Mouse (Mus musculus) left cerebral cortex, postnatal 4 days (tissue): ENCODE data around the gene Atp2b1. TPM values are rescaled to one million over a fixed set of nuclear protein-coding genes. Genes with fewer than 3 reads are reported as not detected.

Source experiments
- DNase-seq: peaks from one replicate; pipeline ENCODE4 v3.0.0-alpha.2; 2022
- intact Hi-C: fragments of 180-260 bp; cut with DNase I; formaldehyde crosslinking; loops from one replicate; pipeline ENCODE4 v1.15.1; 2025
- total RNA-seq, 2 experiments: library from RNA; stranded (reverse); gene quantifications; 2 replicates each; pipeline ENCODE4 v1.2.3; 2021

Atp2b1 gene
- total RNA-seq, 2 experiments from 2014 or later = 448 to 466 TPM

- peak; percentile 56 for DNase-seq
- intact Hi-C loops = loop anchor here (5.0 to 10.0 kb wide), 2 partner anchors 1071 to 1198 kb away; no protein-coding TSS in a partner anchor
These were observed 1.3 kb downstream of the Atp2b1 start for GRCm38 (mm10) chr10:98915398-98915931.

- intact Hi-C loops = loop anchor here (5.0 to 10.0 kb wide), 2 partner anchors 1071 to 1199 kb away; no protein-coding TSS in a partner anchor
- peak; percentile 32 for DNase-seq
These were observed 2.0 kb downstream of the Atp2b1 start for GRCm38 (mm10) chr10:98916011-98916780.

DNA sequence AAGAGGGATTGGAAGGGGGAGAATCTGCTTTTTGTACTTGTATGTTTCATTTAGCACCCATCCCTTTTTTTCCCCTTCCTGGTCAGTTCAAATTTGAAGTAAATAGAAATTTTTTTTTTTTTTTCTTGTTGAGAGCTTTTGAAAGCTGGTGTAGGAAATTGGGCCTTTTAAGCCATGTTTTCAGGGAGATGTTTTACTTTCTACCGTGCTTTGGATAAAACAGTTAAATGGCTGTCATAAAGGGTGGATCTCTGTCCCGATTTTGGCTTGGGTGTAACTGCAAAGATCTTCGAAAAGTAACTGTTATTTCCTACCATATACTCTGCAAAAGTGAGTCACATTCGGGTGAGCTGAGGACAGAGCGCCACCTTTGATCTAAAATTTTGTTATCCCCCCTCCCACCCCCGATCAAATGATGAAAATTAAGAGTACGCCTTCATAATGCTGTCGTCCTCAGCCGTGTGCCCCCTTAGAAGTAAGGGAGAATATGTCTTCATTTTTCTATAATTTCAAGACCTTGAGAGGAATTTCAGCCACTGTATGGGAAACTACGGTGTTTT, 2.7 kb downstream of the Atp2b1 start:
- intact Hi-C loops = loop anchor here (5.0 to 10.0 kb wide), 2 partner anchors 1072 to 1200 kb away; no protein-coding TSS in a partner anchor
- DNase-seq = no peak

- no peak for DNase-seq
- intact Hi-C loops = no loop called here
These were observed 10.9 kb downstream of the Atp2b1 start for GRCm38 (mm10) chr10:98925081-98925480.

DNA sequence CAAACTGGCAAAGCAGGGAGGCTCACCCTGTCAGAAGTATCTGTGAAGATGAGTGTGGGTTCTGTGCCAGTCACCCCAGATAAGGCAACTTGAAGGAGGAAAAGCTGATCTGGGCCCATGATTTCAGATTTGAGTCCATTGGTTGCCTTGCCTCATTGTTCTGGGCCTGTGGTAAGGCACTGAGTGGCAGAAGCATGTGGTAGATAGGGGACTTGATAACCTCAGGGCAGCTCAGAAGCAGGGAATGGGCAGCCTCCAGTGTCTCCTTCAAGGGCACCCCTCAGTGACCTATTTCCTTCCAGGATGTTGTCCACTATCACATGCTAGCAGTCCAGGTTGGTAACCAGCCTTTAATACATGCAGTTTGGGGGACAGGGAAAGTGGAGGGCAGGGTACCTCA, 12.8 kb downstream of the Atp2b1 start:
- DNase-seq = no peak
- intact Hi-C loops = no loop called here

DNA sequence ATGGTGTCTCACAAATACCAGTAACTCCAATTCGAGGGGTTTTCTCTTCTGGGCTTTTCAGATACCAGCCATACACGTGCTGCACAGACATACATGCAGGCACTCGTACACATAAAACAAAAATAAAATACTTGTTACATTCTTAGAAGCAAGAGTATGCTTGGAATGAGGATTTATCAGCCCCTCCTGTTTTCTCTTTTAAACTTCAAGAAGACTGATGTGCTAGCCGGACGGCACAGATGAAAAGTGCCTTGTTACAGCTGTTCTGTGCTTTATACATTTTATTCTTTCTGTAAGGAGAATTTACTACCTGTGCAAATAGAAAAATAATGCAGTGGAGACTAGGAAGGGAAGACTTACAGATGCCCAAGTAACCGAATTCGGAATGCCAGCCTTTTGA, 15.2 kb downstream of the Atp2b1 start:
- no peak for DNase-seq
- intact Hi-C loops = no loop called here

GRCm38 (mm10) chr10:98930143-98930542, 15.9 kb downstream of the Atp2b1 start:
- DNase-seq = no peak
- intact Hi-C loops = no loop called here

- DNase-seq = no peak
- intact Hi-C loops = no loop called here
These were observed 25.9 kb downstream of the Atp2b1 start for GRCm38 (mm10) chr10:98940137-98940536.

DNA sequence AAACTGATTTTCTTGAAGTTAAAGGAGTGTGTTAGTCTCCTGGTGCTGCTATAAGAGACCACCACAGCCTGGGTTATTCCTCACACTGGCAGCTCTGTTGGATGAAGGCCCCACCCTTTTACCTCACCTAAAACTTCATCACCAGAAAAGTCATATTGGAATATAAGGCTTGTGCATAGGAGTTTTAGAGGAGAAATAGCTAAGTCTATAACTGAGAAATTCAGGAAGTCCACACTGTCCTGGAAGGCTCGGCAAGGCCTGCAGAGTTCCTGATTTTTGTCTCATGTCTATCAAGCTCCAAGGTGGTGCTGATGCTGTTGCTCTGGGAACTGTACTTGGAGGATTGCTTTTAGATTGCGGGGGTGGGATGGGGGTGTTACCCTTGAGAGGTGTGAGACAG, 26.6 kb downstream of the Atp2b1 start:
- no peak for DNase-seq
- intact Hi-C loops = no loop called here

DNA sequence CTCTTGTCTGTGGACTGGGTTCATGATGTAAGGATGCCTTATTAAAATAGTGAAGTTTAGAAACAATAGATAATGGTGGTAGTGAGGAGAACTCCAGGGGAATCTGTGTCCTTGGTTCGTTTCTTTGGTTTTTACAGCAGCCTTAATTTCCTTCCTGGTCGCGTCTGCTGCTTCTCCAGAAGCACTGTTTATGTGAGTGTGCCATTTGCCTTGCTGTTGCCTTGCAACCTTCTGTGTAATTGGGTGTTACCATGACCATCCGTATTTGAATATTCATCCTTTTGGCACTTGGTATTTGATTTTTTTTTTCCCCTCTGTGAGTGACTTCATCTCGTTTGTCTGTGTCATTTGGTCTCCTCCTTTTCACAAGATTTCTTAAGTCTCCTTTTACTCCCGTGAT, 27.8 kb downstream of the Atp2b1 start:
- intact Hi-C loops = no loop called here
- DNase-seq = no peak

DNA sequence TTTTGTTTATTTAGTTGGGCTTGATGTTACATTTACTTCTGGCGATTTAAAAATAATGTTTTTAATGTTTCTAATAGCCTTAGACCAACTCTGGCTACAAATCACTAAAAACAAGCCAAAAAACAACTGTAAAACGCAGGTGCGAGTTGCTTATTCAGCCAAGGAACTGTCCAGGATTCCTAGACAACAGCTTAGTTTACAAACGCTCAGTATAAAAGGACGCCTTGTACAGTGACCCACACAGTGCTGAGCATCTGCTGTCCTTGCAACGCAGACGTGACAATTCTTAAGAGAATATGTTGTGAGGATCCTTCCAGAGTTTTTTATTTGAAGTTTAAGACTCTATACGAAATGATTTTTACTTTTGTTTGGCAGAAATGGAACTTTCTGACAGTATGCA, 28.8 kb downstream of the Atp2b1 start:
- no peak for DNase-seq
- intact Hi-C loops = no loop called here

- no peak for DNase-seq
- intact Hi-C loops = no loop called here
These were observed 29.7 kb downstream of the Atp2b1 start for GRCm38 (mm10) chr10:98943894-98944293.

GRCm38 (mm10) chr10:98946031-98946791, 32.0 kb downstream of the Atp2b1 start:
- DNase-seq = no peak

DNA sequence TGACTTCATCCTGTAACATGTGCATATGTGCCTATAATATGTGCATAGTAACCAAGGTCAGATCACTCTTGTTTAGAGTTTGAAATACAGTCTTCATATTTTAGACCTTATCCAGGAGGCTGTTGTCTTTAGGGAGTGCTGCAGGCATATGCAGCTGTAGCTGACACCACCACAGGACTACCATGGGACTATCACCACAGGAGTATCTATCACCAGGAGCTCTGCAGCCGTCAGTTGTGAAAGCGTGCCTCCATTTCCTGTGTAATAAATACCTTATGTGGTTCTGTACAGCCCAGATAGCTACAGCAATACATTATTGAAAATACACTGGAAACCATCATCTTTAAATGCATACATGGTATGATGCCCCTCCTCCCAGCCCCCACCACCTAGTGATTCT, 33.0 kb downstream of the Atp2b1 start:
- intact Hi-C loops = no loop called here
- DNase-seq = no peak

More at GRCm38 (mm10) chr10:98946031-98946791, 32.0 kb downstream of the Atp2b1 start:
- intact Hi-C loops = no loop called here

DNA sequence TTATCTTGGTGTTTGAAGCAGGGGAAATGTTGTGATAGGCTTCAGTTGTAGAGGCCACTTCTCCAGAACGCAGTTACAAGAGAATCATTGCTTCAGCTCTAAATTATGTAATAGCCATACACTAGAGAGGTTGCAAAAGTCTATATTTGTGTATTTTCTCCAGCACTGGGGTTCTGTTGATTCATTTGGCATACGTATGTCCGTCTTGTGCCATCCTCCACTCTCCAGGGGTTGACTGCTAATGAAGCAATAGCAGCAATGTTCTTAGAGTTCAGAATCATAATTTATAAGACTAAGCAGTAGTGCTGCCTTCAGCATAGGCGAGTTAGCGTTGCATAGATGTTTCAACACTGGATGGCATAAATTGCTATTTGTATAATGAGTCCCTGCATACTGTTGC, 33.9 kb downstream of the Atp2b1 start:
- intact Hi-C loops = no loop called here
- DNase-seq = no peak

DNA sequence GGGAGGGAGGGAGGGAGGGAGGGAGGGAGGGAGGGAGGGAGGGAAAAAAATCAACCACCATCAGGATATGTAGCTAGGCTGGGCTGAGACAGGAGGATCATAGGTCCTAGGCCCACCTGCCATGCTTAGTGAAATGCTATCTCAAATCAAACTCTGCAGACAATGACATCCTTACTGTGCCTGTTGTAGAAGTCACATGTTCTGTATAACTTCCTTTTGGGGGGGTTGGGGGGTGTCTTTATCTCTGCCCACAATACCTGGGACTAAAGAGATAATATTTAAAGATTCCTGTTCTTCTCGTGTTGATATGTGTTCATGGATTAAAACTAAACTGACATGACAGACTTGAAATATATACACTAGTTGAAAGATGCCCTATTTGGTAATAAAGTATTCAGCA, 35.5 kb downstream of the Atp2b1 start:
- intact Hi-C loops = no loop called here
- DNase-seq = no peak

DNA sequence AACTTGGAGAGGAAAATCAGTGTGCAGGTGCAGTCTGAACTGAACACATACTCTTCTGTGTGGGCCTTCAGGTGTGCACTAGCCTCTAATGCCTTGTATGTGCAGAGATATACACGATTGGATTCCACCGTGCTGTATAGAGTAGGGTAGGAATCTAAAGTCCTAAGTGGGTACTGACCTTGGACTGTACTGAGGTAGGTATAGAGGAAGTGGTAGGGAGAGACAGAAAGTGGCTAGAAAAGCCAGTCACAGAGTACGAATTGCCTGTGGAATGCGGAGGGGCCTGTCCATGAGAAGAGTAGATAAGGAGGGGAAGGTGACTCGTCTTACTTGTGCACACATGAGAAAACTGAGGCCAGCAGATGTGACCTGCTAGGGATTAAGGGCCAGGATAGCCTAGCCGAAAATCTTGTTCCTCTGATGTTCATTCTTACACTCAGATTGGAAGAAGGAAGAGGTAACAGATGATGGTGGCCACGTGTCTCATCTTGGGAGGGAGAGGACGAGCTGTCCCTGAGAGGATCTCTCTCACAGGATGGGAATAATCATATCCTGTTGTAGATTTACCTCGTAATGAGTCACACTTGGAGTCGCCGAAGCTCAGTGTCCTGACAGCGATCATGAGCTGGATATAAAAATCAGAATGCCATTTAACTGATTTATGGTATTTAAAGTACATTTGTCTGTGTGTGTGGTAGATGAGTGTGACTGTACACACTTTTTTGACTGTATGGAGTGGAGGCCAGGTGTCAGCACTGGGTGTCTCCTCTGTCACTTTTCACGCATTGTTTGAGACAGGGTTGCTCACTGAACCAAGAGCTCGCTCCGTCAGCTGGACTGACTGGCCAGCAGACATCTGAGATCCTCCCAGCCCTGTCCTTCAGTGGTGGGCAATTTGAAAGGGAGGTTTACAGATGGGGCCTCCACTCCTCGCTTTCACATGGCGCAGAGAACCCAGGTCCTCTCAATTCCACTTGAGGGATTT, 37.4 kb downstream of the Atp2b1 start:
- DNase-seq = no peak
- intact Hi-C loops = no loop called here

DNA sequence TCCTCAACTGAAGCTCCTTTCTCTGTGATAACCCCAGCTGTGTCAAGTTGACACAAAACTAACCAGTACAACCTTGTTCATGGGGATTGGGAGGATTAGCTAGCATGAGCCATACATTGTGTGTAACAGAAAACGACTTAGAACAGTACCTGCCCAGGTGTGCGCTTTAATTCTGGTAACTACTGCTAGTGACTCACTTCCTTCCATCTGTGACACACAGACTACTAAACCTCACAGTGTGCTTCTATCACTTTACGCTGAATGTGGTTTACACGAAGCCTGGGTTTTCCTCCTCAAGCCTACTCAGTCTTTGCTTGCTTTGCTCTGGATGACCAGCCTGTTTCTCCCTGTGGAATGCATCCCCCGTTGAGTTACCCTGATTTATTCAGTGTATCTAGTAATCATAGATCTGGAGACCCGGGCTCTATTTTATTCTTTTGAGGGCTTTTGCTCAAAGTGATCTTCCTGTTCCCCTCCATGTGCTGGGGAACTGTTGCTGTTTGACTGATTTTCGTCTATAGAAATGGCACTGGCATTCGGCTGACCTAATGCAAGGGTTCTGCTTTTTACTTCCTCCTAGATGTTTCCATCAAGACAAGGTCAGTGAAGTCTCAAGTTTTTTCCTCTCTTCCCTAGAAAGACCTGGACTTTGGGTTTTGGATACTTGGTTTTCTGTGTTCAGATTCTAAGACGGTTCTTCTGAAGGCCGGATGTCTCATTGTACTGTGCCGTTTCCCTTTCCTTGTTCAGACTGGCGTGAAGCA, 40.2 kb downstream of the Atp2b1 start:
- intact Hi-C loops = no loop called here
- DNase-seq = no peak

DNA sequence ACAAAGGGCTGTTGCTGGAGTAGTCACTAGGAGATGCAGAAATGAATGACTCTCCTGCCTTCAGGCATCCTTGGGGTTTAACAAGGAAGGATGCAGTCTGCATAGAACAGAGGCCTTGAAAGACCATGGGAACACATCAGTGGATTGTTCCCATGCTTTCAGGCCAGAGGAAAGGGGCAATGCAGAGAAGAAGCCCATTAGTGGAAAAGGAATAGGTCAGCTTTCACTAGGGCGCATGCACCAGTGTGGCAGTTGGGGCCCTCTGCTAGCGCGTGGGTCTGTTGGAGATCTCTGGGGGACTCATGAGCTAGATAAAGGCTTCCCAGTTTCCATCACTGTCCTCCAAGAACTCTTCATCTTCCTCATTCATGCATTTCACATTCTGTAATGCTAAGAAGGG, 41.9 kb downstream of the Atp2b1 start:
- no peak for DNase-seq
- intact Hi-C loops = no loop called here
